Mouse (Mus musculus): ENCODE results near the gene Kcnh4. TPM values are rescaled to one million over a fixed set of nuclear protein-coding genes. Genes with fewer than 3 reads are reported as not detected.

The Kcnh4 gene
- total and polyA plus RNA-seq, 2 experiments from 2014 or later = not detected

- H3K4me1 ChIP-seq (ENCODE audit: control insufficient read depth, insufficient read depth) = peaks cover 6% of the 10 kb centered on the region
- peaks cover 10% of the 10 kb centered on the region; the same call in 1 of the 2 replicates for H3K27me3 ChIP-seq (ENCODE audit: control insufficient read depth, insufficient read depth, low read length)
- H3K27ac ChIP-seq (ENCODE audit: low read depth) = no peak overlapping the region
- no peak overlapping the region for H3K9ac ChIP-seq (replicated peaks; ENCODE audit: low read depth, low read length)
- no peak overlapping the region for H3K4me3 ChIP-seq (ENCODE audit: low read depth, low read length)
- TF ChIP-seq EP300 (IDR thresholded peaks at IDR 0.05; ENCODE audit: low read depth) (no peak), CTCF (IDR thresholded peaks at IDR 0.05; ENCODE audit: low read depth) (no peak)
- H3K9me3 ChIP-seq (replicated peaks; ENCODE audit: control insufficient read depth, low read length) = no peaks in the 10 kb centered on the region
- peaks cover 4% of the 10 kb centered on the region; the same call in 1 of the 2 replicates for H3K36me3 ChIP-seq (replicated peaks; ENCODE audit: control insufficient read depth, insufficient read depth, low read length)
- no peak overlapping the region for H3K4me2 ChIP-seq (ENCODE audit: low read depth, low read length)
- WGBS = 84% methylated on average over 9 of the region's 9 CpGs
- DNase-seq (ENCODE audit: low spot score) = no peak
- ATAC-seq (ENCODE audit: insufficient read depth, low read depth) = no peak
These were observed 7.0 kb upstream of the Kcnh4 start for GRCm38 (mm10) chr11:100766726-100767125.

GRCm38 (mm10) chr11:100762831-100763230 lies 3.1 kb upstream of the Kcnh4 start, which contains the start of gene Hcrt:
Gene Hcrt, minus strand, starts transcription at chr11:100762931.
- 81% methylated on average over 7 of the region's 7 CpGs for WGBS
- TF ChIP-seq EP300 (IDR thresholded peaks at IDR 0.05; ENCODE audit: low read depth) = no peak
- TF ChIP-seq CTCF (IDR thresholded peaks at IDR 0.05; ENCODE audit: low read depth) = no peak
- no peak for ATAC-seq (ENCODE audit: insufficient read depth, low read depth)
- Histone ChIP-seq H3K9me3 (replicated peaks; ENCODE audit: control insufficient read depth, low read length) (no peaks in the 10 kb centered on the region), H3K4me3 (ENCODE audit: low read depth, low read length) (peak within 1 kb of the TSS; percentile 44), H3K27me3 (ENCODE audit: control insufficient read depth, insufficient read depth, low read length) (peaks cover 37% of the 10 kb centered on the region), H3K36me3 (replicated peaks; ENCODE audit: control insufficient read depth, insufficient read depth, low read length) (peaks cover 4% of the 10 kb centered on the region; the same call in 1 of the 2 replicates), H3K4me1 (ENCODE audit: control insufficient read depth, insufficient read depth) (0 out of 2 replicates have a peak, but pooled peaks cover 5% of the 10 kb centered on the region), H3K9ac (replicated peaks; ENCODE audit: low read depth, low read length) (no peak within 1 kb of the TSS), H3K27ac (ENCODE audit: low read depth) (no peak within 1 kb of the TSS), H3K4me2 (ENCODE audit: low read depth, low read length) (peak within 1 kb of the TSS; percentile 65)
- no peak for DNase-seq (ENCODE audit: low spot score)

GRCm38 (mm10) chr11:100761547-100762045 lies 1.9 kb upstream of the Kcnh4 start:
- TF ChIP-seq EP300 (IDR thresholded peaks at IDR 0.05; ENCODE audit: low read depth) (no peak), CTCF (IDR thresholded peaks at IDR 0.05; ENCODE audit: low read depth) (peak; percentile 71)
- ATAC-seq (ENCODE audit: insufficient read depth, low read depth) = peak; percentile 84
- peak overlapping the region; percentile 44 for H3K4me3 ChIP-seq (ENCODE audit: low read depth, low read length)
- H3K27ac ChIP-seq (ENCODE audit: low read depth) = no peak overlapping the region
- peaks cover 3% of the 10 kb centered on the region; the same call in 1 of the 2 replicates for H3K36me3 ChIP-seq (replicated peaks; ENCODE audit: control insufficient read depth, insufficient read depth, low read length)
- no peak overlapping the region for H3K9ac ChIP-seq (replicated peaks; ENCODE audit: low read depth, low read length)
- peak; percentile 75 for DNase-seq (ENCODE audit: low spot score)
- peaks cover 38% of the 10 kb centered on the region for H3K27me3 ChIP-seq (ENCODE audit: control insufficient read depth, insufficient read depth, low read length)
- H3K9me3 ChIP-seq (replicated peaks; ENCODE audit: control insufficient read depth, low read length) = no peaks in the 10 kb centered on the region
- WGBS = under 1% methylated on average over 26 of the region's 27 CpGs
- H3K4me2 ChIP-seq (ENCODE audit: low read depth, low read length) = peak overlapping the region; percentile 65
- H3K4me1 ChIP-seq (ENCODE audit: control insufficient read depth, insufficient read depth) = 0 out of 2 replicates have a peak, but pooled peaks cover 5% of the 10 kb centered on the region

- Histone ChIP-seq H3K4me1 (ENCODE audit: control insufficient read depth, insufficient read depth) (0 out of 2 replicates have a peak, but pooled peaks cover 5% of the 10 kb centered on the region), H3K27ac (ENCODE audit: low read depth) (no peak overlapping the region), H3K4me3 (ENCODE audit: low read depth, low read length) (0 out of 2 replicates have a peak overlapping the region, but pooled peaks have one; percentile 0), H3K9ac (replicated peaks; ENCODE audit: low read depth, low read length) (no peak overlapping the region), H3K36me3 (replicated peaks; ENCODE audit: control insufficient read depth, insufficient read depth, low read length) (no peaks in the 10 kb centered on the region), H3K4me2 (ENCODE audit: low read depth, low read length) (peak overlapping the region; percentile 10; the same call in 1 of the 2 replicates), H3K27me3 (ENCODE audit: control insufficient read depth, insufficient read depth, low read length) (peaks cover 45% of the 10 kb centered on the region), H3K9me3 (replicated peaks; ENCODE audit: control insufficient read depth, low read length) (no peaks in the 10 kb centered on the region)
- TF ChIP-seq CTCF (IDR thresholded peaks at IDR 0.05; ENCODE audit: low read depth) = no peak
- TF ChIP-seq EP300 (IDR thresholded peaks at IDR 0.05; ENCODE audit: low read depth) = no peak
- DNase-seq (ENCODE audit: low spot score) (no peak), ATAC-seq (ENCODE audit: insufficient read depth, low read depth) (no peak)
- WGBS = 3% methylated on average over 35 of the region's 35 CpGs
These were observed 783 bp downstream of the Kcnh4 start for GRCm38 (mm10) chr11:100758707-100759610.

- Histone ChIP-seq H3K9me3 (replicated peaks; ENCODE audit: control insufficient read depth, low read length) (no peaks in the 10 kb centered on the region), H3K4me3 (ENCODE audit: low read depth, low read length) (no peak overlapping the region), H3K27ac (ENCODE audit: low read depth) (no peak overlapping the region), H3K9ac (replicated peaks; ENCODE audit: low read depth, low read length) (no peak overlapping the region), H3K27me3 (ENCODE audit: control insufficient read depth, insufficient read depth, low read length) (peaks cover 42% of the 10 kb centered on the region), H3K36me3 (replicated peaks; ENCODE audit: control insufficient read depth, insufficient read depth, low read length) (no peaks in the 10 kb centered on the region), H3K4me2 (ENCODE audit: low read depth, low read length) (no peak overlapping the region), H3K4me1 (ENCODE audit: control insufficient read depth, insufficient read depth) (0 out of 2 replicates have a peak, but pooled peaks cover 5% of the 10 kb centered on the region)
- no peak for ATAC-seq (ENCODE audit: insufficient read depth, low read depth)
- WGBS = 76% methylated on average over 12 of the region's 12 CpGs
- DNase-seq (ENCODE audit: low spot score) = no peak
- TF ChIP-seq CTCF (IDR thresholded peaks at IDR 0.05; ENCODE audit: low read depth) (no peak), EP300 (IDR thresholded peaks at IDR 0.05; ENCODE audit: low read depth) (no peak)
These were observed 2.2 kb downstream of the Kcnh4 start for GRCm38 (mm10) chr11:100757566-100757965.

All from heart, postnatal 0 days (tissue).